Mouse (Mus musculus) CH12.LX (cell line): ENCODE data around the gene Rfx7. TPM values are rescaled to one million over a fixed set of nuclear protein-coding genes. Genes with fewer than 3 reads are reported as not detected.
A peak's percentile ranks its signal among the peaks of the same experiment; 100 is the strongest.

Source experiments
- DNase-seq: peaks from one replicate; pipeline ENCODE4 v3.0.0-alpha.2; 2013; ENCODE audit errors: extremely low read depth
- H3K27ac ChIP-seq: 2 replicates; pipeline ENCODE4 v1.5.1; 2012; ENCODE audit warnings: low read depth, mild to moderate bottlenecking, control low read depth, moderate library complexity; ENCODE audit not compliant: insufficient read depth
- H3K27me3 ChIP-seq: replicated peaks from 2 replicates; pipeline ENCODE3; 2012; ENCODE audit warnings: inconsistent platforms
- H3K36me3 ChIP-seq, 2 experiments: replicated peaks in 1 of 2; 2 replicates each; pipeline versions ENCODE3 to v1.6.1; 2012; ENCODE audit warnings: inconsistent platforms in 1 of 2, low read length in 1 of 2, mild to moderate bottlenecking in 1 of 2, mixed read lengths in 1 of 2, moderate library complexity in 1 of 2; ENCODE audit not compliant: control insufficient read depth in 1 of 2, insufficient read depth in 1 of 2
- H3K4me1 ChIP-seq, 2 experiments: 2 replicates each; pipeline ENCODE4 v1.6.1; 2012; ENCODE audit warnings: inconsistent platforms in 1 of 2, moderate library complexity in 1 of 2; ENCODE audit not compliant: insufficient read depth in 2 of 2, control insufficient read depth in 1 of 2
- H3K4me2 ChIP-seq: 2 replicates; pipeline ENCODE4 v1.6.1; 2012; ENCODE audit warnings: low read depth, mild to moderate bottlenecking, control low read depth; ENCODE audit not compliant: poor library complexity, insufficient read depth, severe bottlenecking
- H3K4me3 ChIP-seq, 3 experiments: fragments of 150-350 bp in 1 of 3; sonication (generic) in 1 of 3; replicated peaks in 1 of 3; 2 replicates each; pipeline versions ENCODE3 to v1.5.1; 2011 to 2012; ENCODE audit warnings: low read depth in 2 of 3, low read length in 2 of 3, mild to moderate bottlenecking in 2 of 3, moderate library complexity in 2 of 3, control low read depth in 1 of 3, improper control_type of control experiment in 1 of 3, inconsistent platforms in 1 of 3, mixed read lengths in 1 of 3; ENCODE audit not compliant: poor library complexity in 1 of 3
- H3K79me2 ChIP-seq: replicated peaks from 2 replicates; pipeline ENCODE4 v1.6.1; 2012; ENCODE audit warnings: mild to moderate bottlenecking, moderate library complexity; ENCODE audit not compliant: control insufficient read depth, poor library complexity, insufficient read depth, severe bottlenecking; ENCODE audit errors: extremely low read depth
- H3K9ac ChIP-seq: 2 replicates; pipeline ENCODE4 v1.6.1; 2012; ENCODE audit warnings: low read depth, mild to moderate bottlenecking, control low read depth, moderate library complexity; ENCODE audit not compliant: insufficient read depth
- H3K9me3 ChIP-seq: replicated peaks from 2 replicates; pipeline ENCODE3; 2012; ENCODE audit warnings: low read length, inconsistent platforms, mixed read lengths
- CHD1 ChIP-seq: IDR thresholded peaks from 2 replicates; pipeline ENCODE4 v1.6.1; 2012; ENCODE audit warnings: low read depth, low read length, improper control_type of control experiment, inconsistent platforms
- CTCF ChIP-seq, 2 experiments: IDR thresholded peaks in 1 of 2; conservative IDR thresholded peaks in 1 of 2; 2 replicates each; pipeline ENCODE4 v1.5.1; 2011 to 2012; ENCODE audit warnings: low read depth in 2 of 2, low read length in 2 of 2, improper control_type of control experiment in 1 of 2, inconsistent platforms in 1 of 2, mild to moderate bottlenecking in 1 of 2, moderate library complexity in 1 of 2
- ELF1 ChIP-seq: IDR thresholded peaks from 2 replicates; pipeline ENCODE4 v1.6.1; 2014; ENCODE audit warnings: low read depth, mild to moderate bottlenecking, inconsistent platforms, low read length, improper control_type of control experiment
- EP300 ChIP-seq: IDR thresholded peaks from 2 replicates; pipeline ENCODE4 v1.6.1; 2011; ENCODE audit warnings: low read length, improper control_type of control experiment
- ETS1 ChIP-seq: conservative IDR thresholded peaks from 2 replicates; pipeline ENCODE4 v1.6.1; 2012; ENCODE audit warnings: low read depth, mild to moderate bottlenecking, inconsistent platforms, low read length, improper control_type of control experiment, moderate library complexity
- HCFC1 ChIP-seq: IDR thresholded peaks from 2 replicates; pipeline ENCODE4 v1.6.1; 2012; ENCODE audit warnings: low read depth, mild to moderate bottlenecking, inconsistent platforms, low read length, improper control_type of control experiment
- IRF4 ChIP-seq: IDR thresholded peaks from 2 replicates; pipeline ENCODE4 v1.6.1; 2014; ENCODE audit warnings: low read depth, mild to moderate bottlenecking, inconsistent platforms, low read length, improper control_type of control experiment
- JUND ChIP-seq: conservative IDR thresholded peaks from 2 replicates; pipeline ENCODE4 v1.6.1; 2011; ENCODE audit warnings: low read depth, low read length, improper control_type of control experiment
- MEF2A ChIP-seq: IDR thresholded peaks from 2 replicates; pipeline ENCODE4 v1.6.1; 2014; ENCODE audit warnings: low read depth, mild to moderate bottlenecking, inconsistent platforms, low read length, improper control_type of control experiment, borderline replicate concordance
- MYC ChIP-seq: IDR thresholded peaks from 2 replicates; pipeline ENCODE4 v1.6.1; 2011; ENCODE audit warnings: low read depth, mild to moderate bottlenecking, improper control_type of control experiment, low read length
- NRF1 ChIP-seq: IDR thresholded peaks from 2 replicates; pipeline ENCODE4 v1.6.1; 2014; ENCODE audit warnings: low read depth, mild to moderate bottlenecking, inconsistent platforms, low read length, improper control_type of control experiment, moderate library complexity
- POLR2A ChIP-seq: IDR thresholded peaks from 2 replicates; pipeline ENCODE4 v1.6.1; 2011; ENCODE audit warnings: low read depth, mild to moderate bottlenecking, improper control_type of control experiment, low read length
- RCOR1 ChIP-seq: conservative IDR thresholded peaks from 2 replicates; pipeline ENCODE4 v1.6.1; 2012; ENCODE audit warnings: low read depth, mild to moderate bottlenecking, inconsistent platforms, low read length, improper control_type of control experiment
- SIN3A ChIP-seq: IDR thresholded peaks from 2 replicates; pipeline ENCODE4 v1.6.1; 2012; ENCODE audit warnings: low read length, improper control_type of control experiment, inconsistent platforms
- TBP ChIP-seq: conservative IDR thresholded peaks from 2 replicates; pipeline ENCODE4 v1.6.1; 2011; ENCODE audit warnings: low read depth, low read length, improper control_type of control experiment
- ZKSCAN1 ChIP-seq: IDR thresholded peaks from 2 replicates; pipeline ENCODE4 v1.6.1; 2012; ENCODE audit warnings: low read depth, inconsistent platforms, low read length, improper control_type of control experiment, borderline replicate concordance
- ZNF384 ChIP-seq: IDR thresholded peaks from 2 replicates; pipeline ENCODE4 v1.6.1; 2012; ENCODE audit warnings: low read depth, low read length, improper control_type of control experiment, inconsistent platforms
- dilution Hi-C: fragments of 300-500 bp; cut with MboI; formaldehyde crosslinking; loops from 2 replicates; pipeline ENCODE4 v1.14.3; 2020; ENCODE audit warnings: low sequenced_read_pairs; ENCODE audit not compliant: extremely low pct_unique_long_range_greater_than_20kb, extremely low pct_ligation_motif_present
- in situ Hi-C: fragments of 300-500 bp; cut with MboI; formaldehyde crosslinking; loops from 3 replicates; pipeline ENCODE4 v1.14.3; 2019; ENCODE audit warnings: low sequenced_read_pairs, low pct_ligation_motif_present, low pct_unique_long_range_greater_than_20kb, mixed read lengths
- polyA plus RNA-seq: library from polyadenylated mRNA; unstranded; fragments of >175 nt; gene quantifications from 2 replicates; pipeline ENCODE4 v1.2.1, GENCODE M21; 2012; ENCODE audit warnings: low read depth; ENCODE audit not compliant: insufficient read length
- total RNA-seq, 2 experiments: library from RNA; depleted of rRNA; stranded (reverse); fragments of 300-350 nt in 1 of 2; fragments of >200 nt in 1 of 2; gene quantifications; 2 replicates each; pipeline ENCODE4 v1.2.3; 2012 to 2014

Gene Rfx7
- total and polyA plus RNA-seq, 3 experiments = 18.4 to 49.9 (median 27.3) TPM

- no peak for DNase-seq
- peak overlapping the region; percentile 29 to 94 (median 94) for H3K4me3 ChIP-seq
- dilution Hi-C loops = no loop called here
- H3K27ac ChIP-seq = no peak overlapping the region
- H3K9ac ChIP-seq = peak overlapping the region; percentile 43; the same call in 1 of the 2 replicates
- H3K9me3 ChIP-seq = no peaks in the 10 kb centered on the region
- no peak for TF ChIP-seq ETS1
- TF ChIP-seq ZNF384 = peak; percentile 96
- TF ChIP-seq, all 38 proteins: peak for 1
- Histone ChIP-seq H3K27me3 (no peaks in the 10 kb centered on the region), H3K79me2 (peaks cover 39% of the 10 kb centered on the region), H3K36me3 (peaks cover 0 to 6% of the 10 kb centered on the region in 2 experiments), H3K4me1 (peaks cover 0 to 21% of the 10 kb centered on the region in 2 experiments; a peak in 2 of 4 replicates), H3K4me2 (no peak overlapping the region)
- in situ Hi-C loops = no loop called here
Observed at GRCm38 (mm10) chr9:72534985-72535384, 2.9 kb downstream of the Rfx7 start.

GRCm38 (mm10) chr9:72535394-72535793, 3.4 kb downstream of the Rfx7 start:
- Histone ChIP-seq H3K27ac (no peak overlapping the region), H3K4me3 (peak overlapping the region in 2 of 3 experiments; percentile 94), H3K9ac (peak overlapping the region; percentile 39; the same call in 1 of the 2 replicates), H3K9me3 (no peaks in the 10 kb centered on the region), H3K36me3 (peaks cover 2 to 9% of the 10 kb centered on the region in 2 experiments)
- TF ChIP-seq CHD1 (peak; percentile 94; the same call in 1 of the 2 replicates), MEF2A (peak; percentile 66; the same call in 1 of the 2 replicates), MYC (0 out of 2 replicates have a peak, but pooled peaks have one; percentile 43), RCOR1 (no peak), EP300 (0 out of 2 replicates have a peak, but pooled peaks have one; percentile 10), POLR2A (no peak), TBP (no peak), JUND (0 out of 2 replicates have a peak, but pooled peaks have one; percentile 27), ZKSCAN1 (no peak), IRF4 (peak; percentile 16; the same call in 1 of the 2 replicates), HCFC1 (peak; percentile 37), SIN3A (0 out of 2 replicates have a peak, but pooled peaks have one; percentile 24)
- TF ChIP-seq, all 38 proteins: peak for 8
- Histone ChIP-seq H3K27me3 (no peaks in the 10 kb centered on the region), H3K4me2 (no peak overlapping the region), H3K4me1 (peaks cover 0 to 25% of the 10 kb centered on the region in 2 experiments; a peak in 2 of 4 replicates), H3K79me2 (peaks cover 43% of the 10 kb centered on the region)
- dilution Hi-C loops (no loop called here), in situ Hi-C loops (no loop called here)
- DNase-seq = no peak

- DNase-seq = no peak
Observed at GRCm38 (mm10) chr9:72537086-72537485, 5.0 kb downstream of the Rfx7 start.

More at GRCm38 (mm10) chr9:72537086-72537485, 5.0 kb downstream of the Rfx7 start:
- Histone ChIP-seq H3K27me3 (no peaks in the 10 kb centered on the region), H3K36me3 (peaks cover 4 to 12% of the 10 kb centered on the region in 2 experiments), H3K4me1 (peaks cover 0 to 25% of the 10 kb centered on the region in 2 experiments; a peak in 2 of 4 replicates), H3K79me2 (peaks cover 49% of the 10 kb centered on the region), H3K4me3 (no peak overlapping the region), H3K4me2 (no peak overlapping the region), H3K27ac (no peak overlapping the region), H3K9me3 (no peaks in the 10 kb centered on the region), H3K9ac (no peak overlapping the region)
- TF ChIP-seq CTCF (conservative IDR thresholded peaks at IDR 0.05 in 1 of 2, IDR thresholded peaks at IDR 0.05 in 1 of 2; ENCODE audit: low read depth in 2 of 2, low read length in 2 of 2) (peak in 1 of 2 experiments; percentile 49; a peak in 2 of 4 replicates), ELF1 (no peak), NRF1 (no peak), EP300 (no peak)
- in situ Hi-C loops = no loop called here
- dilution Hi-C loops = no loop called here
